Mouse (Mus musculus): Measurements from ENCODE around the gene Cpa2. TPM values are rescaled to one million over a fixed set of nuclear protein-coding genes. Genes with fewer than 3 reads are reported as not detected.

Cpa2 gene
- polyA plus RNA-seq, 1 experiment = not detected

DNA sequence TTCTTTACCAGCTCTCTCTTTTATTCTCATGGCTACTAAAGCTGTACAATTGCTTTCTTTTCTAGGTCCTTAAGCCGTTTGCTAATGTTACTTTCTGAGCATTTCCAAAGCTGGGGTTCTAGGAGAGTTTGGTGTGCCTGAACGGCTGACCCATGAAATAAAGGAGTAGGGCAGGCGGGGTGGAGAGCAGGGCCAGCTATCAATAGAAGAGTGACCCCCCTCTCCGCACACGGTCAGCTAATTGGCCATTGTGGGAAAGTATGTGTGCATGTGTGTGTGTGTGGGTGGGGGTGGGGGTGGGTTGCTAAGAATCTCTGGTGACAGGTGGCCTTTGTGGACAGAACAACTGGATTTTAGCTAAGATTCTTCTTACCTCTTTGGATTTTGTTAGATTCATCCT, 69.8 kb downstream of the Cpa2 start:
- Histone ChIP-seq H3ac (ENCODE audit: control insufficient read depth, insufficient read length, low read depth) (no peak overlapping the region), H3K36me3 (ENCODE audit: control insufficient read depth, insufficient read depth) (no peaks in the 10 kb centered on the region), H3K4me3 (ENCODE audit: insufficient read depth, poor library complexity, severe bottlenecking) (no peak overlapping the region), H3K27me3 (ENCODE audit: control insufficient read depth, insufficient read depth, insufficient read length) (no peaks in the 10 kb centered on the region), H3K79me2 (ENCODE audit: control insufficient read depth, insufficient read depth) (no peaks in the 10 kb centered on the region), H3K79me3 (ENCODE audit: low read depth) (no peaks in the 10 kb centered on the region)
- no peak for TF ChIP-seq USF1 (IDR thresholded peaks at IDR 0.05; ENCODE audit: low read depth)
- TF ChIP-seq CEBPB (IDR thresholded peaks at IDR 0.05; ENCODE audit: low read depth) = no peak
- TF ChIP-seq FOSL1 (IDR thresholded peaks at IDR 0.05; ENCODE audit: insufficient read depth, low read length, poor library complexity, severe bottlenecking) = no peak
- TF ChIP-seq MYOG (IDR thresholded peaks at IDR 0.05; ENCODE audit: control insufficient read depth, extremely low read depth, insufficient read length) = no peak
- TF ChIP-seq MAX (IDR thresholded peaks at IDR 0.05) = no peak

Other genes starting within 250 kb of the Cpa2 start
- 14.9 TPM for gene Ube2h, start 237.0 kb upstream of the Cpa2 start, polyA plus RNA-seq (2012; fragmentation: generic; extraction: Trizol)
- gene Zc3hc1, start 150.6 kb upstream of the Cpa2 start, polyA plus RNA-seq (2012; fragmentation: generic; extraction: Trizol) = 41.6 TPM
- 33.9 TPM for gene Klhdc10, start 139.7 kb upstream of the Cpa2 start, polyA plus RNA-seq (2012; fragmentation: generic; extraction: Trizol)
- 19.5 TPM for gene Tmem209, start 31.8 kb upstream of the Cpa2 start, polyA plus RNA-seq (2012; fragmentation: generic; extraction: Trizol)
- 0.05 TPM for gene Ssmem1, start 31.7 kb upstream of the Cpa2 start, polyA plus RNA-seq (2012; fragmentation: generic; extraction: Trizol)
- not detected for gene Cpa4, start 26.8 kb downstream of the Cpa2 start, polyA plus RNA-seq (2012; fragmentation: generic; extraction: Trizol)
- not detected for gene Cpa5, start 69.4 kb downstream of the Cpa2 start, polyA plus RNA-seq (2012; fragmentation: generic; extraction: Trizol)
- gene Cpa1, start 97.6 kb downstream of the Cpa2 start, polyA plus RNA-seq (2012; fragmentation: generic; extraction: Trizol) = not detected
- gene Cep41, start 152.2 kb downstream of the Cpa2 start, polyA plus RNA-seq (2012; fragmentation: generic; extraction: Trizol) = 5.4 TPM
- 6.9 TPM for gene Mest, start 182.0 kb downstream of the Cpa2 start, polyA plus RNA-seq (2012; fragmentation: generic; extraction: Trizol)